Mouse (Mus musculus): Measurements from ENCODE around the gene Pask.

DNA sequence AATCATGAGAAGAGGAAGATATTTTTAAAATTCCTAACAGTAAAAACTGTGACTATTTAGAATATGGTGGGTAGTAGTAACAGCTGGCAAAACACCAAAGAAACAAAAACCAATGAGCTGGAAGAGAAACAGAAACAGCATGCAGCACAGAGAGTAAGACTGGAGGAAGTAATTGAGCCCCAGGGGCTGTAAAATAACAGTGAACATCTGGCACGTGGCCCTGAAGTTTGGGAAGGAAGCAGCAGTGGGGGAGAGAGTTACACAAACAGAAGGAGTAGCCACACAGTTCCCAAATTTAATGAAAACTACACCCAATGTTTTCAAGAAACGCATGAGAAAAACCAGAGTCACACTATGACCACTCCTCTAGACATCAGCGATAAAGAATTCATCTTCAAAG is 76.1 kb downstream of the Pask start:
- no peak for TF ChIP-seq CTCF (IDR thresholded peaks at IDR 0.05; ENCODE audit: low read depth)
- TF ChIP-seq EP300 (IDR thresholded peaks at IDR 0.05; ENCODE audit: low read depth) = no peak

Data from liver, postnatal 0 days (tissue).